Mouse (Mus musculus): ENCODE results near the gene Syne1.

DNA sequence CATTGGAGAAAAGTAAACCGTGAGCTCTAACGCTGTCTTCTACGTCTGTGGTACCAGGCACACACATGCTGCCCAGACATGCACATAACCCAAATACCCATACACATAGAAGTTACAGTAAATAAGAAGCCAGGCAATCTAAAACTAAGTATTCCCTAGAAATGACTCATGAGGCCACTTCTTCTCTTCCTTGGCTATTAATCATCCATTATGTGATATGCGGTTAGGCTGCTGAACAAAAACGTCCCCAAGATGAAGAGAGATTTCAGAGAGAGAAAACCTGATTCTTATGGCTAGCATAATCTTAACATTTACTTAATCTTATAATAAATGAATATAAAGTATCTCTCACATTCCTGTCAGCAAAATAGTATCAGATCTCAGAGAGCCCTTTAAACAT, 409.8 kb downstream of the Syne1 start:
- TF ChIP-seq POLR2A (IDR thresholded peaks at IDR 0.05; ENCODE audit: control insufficient read depth in 1 of 2, insufficient read depth in 1 of 2, low read depth in 1 of 2, low read length in 2 of 2, poor library complexity in 1 of 2): no peak
- TF ChIP-seq MAX (IDR thresholded peaks at IDR 0.05; ENCODE audit: low read length): no peak
- TF ChIP-seq ZNF384 (IDR thresholded peaks at IDR 0.05; ENCODE audit: low read depth, low read length): no peak
- no peak for TF ChIP-seq CTCF (IDR thresholded peaks at IDR 0.05 in 2 of 3, conservative IDR thresholded peaks at IDR 0.05 in 1 of 3; ENCODE audit: control insufficient read depth in 1 of 3, insufficient read depth in 1 of 3, low read depth in 2 of 3, low read length in 3 of 3, poor library complexity in 1 of 3, severe bottlenecking in 1 of 3)
- no peak for TF ChIP-seq JUND (IDR thresholded peaks at IDR 0.05; ENCODE audit: low read depth, low read length)
- TF ChIP-seq HCFC1 (IDR thresholded peaks at IDR 0.05; ENCODE audit: low read depth, low read length): no peak
- no peak for TF ChIP-seq EP300 (IDR thresholded peaks at IDR 0.05; ENCODE audit: low read depth in 1 of 2, low read length in 2 of 2)
- TF ChIP-seq POLR2AphosphoS2 (IDR thresholded peaks at IDR 0.05; ENCODE audit: low read length): no peak
- TF ChIP-seq MAFK (IDR thresholded peaks at IDR 0.05; ENCODE audit: borderline replicate concordance, low read depth, low read length): no peak
- TF ChIP-seq CHD2 (IDR thresholded peaks at IDR 0.05; ENCODE audit: low read length): no peak
- no peak for TF ChIP-seq TAL1 (IDR thresholded peaks at IDR 0.05; ENCODE audit: low read length)
- TF ChIP-seq MAZ (IDR thresholded peaks at IDR 0.05; ENCODE audit: low read depth, low read length): no peak

Data from MEL (cell line).